Mouse (Mus musculus) G1E-ER4 (cell line): Measurements from ENCODE around the gene Jrkl. TPM values are rescaled to one million over a fixed set of nuclear protein-coding genes. Genes with fewer than 3 reads are reported as not detected.

Experiments
- GATA1 ChIP-seq: IDR thresholded peaks from one replicate; pipeline ENCODE4 v1.8.0; 2012; ENCODE audit warnings: low read length, inconsistent platforms
- polyA plus RNA-seq: library from polyadenylated mRNA; stranded (reverse); fragments of >175 nt; gene quantifications from 2 replicates; pipeline ENCODE4 v1.2.3, GENCODE M21; 2012

Jrkl gene
- 0.03 and 0.11 TPM in 2 replicates for polyA plus RNA-seq

GRCm38 (mm10) chr9:13245481-13245880 lies at the start of gene Jrkl:
Gene Jrkl, minus strand, starts transcription at chr9:13245829.
- no peak for TF ChIP-seq GATA1

GRCm38 (mm10) chr9:13287482-13287881 lies 41.9 kb upstream of the Jrkl start:
- no peak for TF ChIP-seq GATA1

DNA sequence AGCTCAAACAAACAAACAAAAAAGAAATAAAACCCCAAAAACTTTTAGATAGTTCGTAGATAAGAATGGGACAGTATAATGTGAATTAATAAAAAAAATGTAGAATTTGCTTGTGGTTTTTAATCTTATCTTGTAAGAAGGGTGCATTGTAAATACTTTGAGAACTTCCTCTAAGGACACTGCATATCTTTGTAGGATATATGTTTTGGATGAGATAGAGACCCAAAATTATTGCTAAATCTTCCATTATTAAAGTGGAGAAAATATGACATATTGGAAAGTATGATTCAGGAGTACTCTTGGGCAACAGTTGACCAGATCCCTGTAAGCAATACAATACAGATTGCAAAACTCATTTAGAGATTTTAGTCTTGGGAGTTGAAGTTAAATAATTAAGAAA lies 27.6 kb upstream of the Jrkl start:
- peak; percentile 40 for TF ChIP-seq GATA1

GRCm38 (mm10) chr9:13260980-13261379 lies 15.4 kb upstream of the Jrkl start:
- no peak for TF ChIP-seq GATA1

- no peak for TF ChIP-seq GATA1
Observed at GRCm38 (mm10) chr9:13258173-13258572, 12.5 kb upstream of the Jrkl start.

- no peak for TF ChIP-seq GATA1
Observed at GRCm38 (mm10) chr9:13256726-13257125, 11.1 kb upstream of the Jrkl start.

DNA sequence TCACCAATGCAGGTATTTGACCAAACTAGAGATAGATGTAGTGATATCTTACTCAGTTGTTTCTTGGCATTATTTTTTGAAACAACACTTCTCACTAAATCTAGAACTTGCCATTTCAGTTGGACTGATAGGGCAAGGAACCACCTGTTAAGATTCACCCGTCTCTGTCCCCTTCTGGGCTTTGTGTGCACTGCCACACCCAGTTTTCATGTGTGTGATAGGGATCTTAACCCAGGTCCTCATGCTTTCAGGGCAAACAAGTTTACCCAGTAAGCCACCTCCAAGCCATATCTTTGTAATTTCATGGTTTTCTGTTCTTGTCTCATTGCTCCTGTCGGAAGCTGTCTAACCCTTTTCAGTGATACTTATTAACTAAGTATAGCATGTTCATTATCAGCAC lies 5.6 kb upstream of the Jrkl start:
- no peak for TF ChIP-seq GATA1

- no peak for TF ChIP-seq GATA1
Observed at GRCm38 (mm10) chr9:13248104-13248503, 2.5 kb upstream of the Jrkl start.

- no peak for TF ChIP-seq GATA1
Observed at GRCm38 (mm10) chr9:13246815-13247638, 1.4 kb upstream of the Jrkl start, which contains the start of gene Ccdc82. Gene Ccdc82, plus strand, starts transcription at chr9:13246955.

DNA sequence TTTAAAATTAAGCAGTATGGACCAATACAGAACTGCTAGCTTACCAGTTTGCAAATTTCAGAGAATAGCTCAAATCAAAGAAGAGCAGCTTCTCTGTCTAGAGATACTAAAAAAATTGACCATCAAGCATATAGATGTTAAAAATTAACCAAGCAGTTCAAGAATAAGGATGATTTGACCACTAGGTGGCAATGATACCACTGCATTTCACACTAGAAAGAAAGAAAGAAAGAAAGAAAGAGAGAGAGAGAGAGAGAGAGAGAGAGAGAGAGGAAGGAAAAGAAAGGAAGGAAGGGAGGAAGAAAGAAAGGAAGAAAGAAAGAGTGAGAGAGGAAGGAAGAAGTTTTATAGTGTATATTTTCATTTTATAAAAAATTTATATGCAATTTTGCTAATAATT lies 3.3 kb downstream of the Jrkl start:
- no peak for TF ChIP-seq GATA1

DNA sequence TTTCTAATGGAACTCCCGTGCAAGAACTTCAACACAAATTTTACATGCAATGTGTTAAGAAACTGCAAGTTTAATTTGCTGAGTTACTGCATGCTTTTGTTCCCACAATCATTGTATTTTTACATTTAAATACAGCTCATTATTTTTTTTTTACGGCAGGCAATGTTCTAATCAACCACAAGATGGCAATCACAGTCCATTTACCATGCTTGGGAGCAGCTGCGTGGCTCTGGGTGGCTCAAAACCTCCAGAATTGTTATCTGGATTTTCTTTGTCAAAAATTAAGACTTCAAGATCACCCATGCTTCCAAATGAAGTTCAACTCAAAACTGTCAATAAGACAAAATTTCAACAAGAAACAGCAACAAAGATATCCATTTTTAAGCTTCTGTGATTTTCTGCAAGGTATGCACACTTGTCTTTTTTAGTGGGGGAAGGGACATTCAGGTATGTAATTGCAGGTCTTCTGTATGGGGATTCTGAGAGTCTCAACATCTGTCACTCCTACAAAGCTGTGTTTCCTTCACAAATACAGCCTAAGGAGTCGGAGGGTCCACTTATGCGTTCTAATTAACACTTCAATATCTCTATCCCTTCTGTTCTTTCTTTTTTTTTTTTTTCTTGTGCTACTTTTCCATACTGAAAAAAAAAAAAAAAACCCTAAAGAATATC lies 13.9 kb downstream of the Jrkl start:
- no peak for TF ChIP-seq GATA1

DNA sequence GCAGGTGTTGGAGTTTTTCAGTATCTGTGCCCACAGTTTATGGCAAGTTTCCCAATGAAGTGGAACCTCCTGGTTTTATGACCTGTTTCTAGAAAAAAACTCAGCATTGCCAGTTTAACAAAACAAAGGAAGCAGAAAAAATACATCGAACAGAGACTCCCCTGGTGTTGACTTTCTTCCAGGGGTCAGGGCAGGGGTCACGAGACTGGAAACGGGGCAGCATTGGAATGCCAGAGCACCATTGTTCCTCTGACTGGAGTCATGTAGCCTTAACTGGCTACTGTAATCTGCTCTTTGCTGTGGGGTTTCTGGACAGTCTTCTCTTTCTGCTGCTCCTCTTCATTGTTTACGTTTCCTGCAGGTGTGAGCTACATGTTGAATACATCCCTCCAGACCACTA lies 15.1 kb downstream of the Jrkl start:
- no peak for TF ChIP-seq GATA1

DNA sequence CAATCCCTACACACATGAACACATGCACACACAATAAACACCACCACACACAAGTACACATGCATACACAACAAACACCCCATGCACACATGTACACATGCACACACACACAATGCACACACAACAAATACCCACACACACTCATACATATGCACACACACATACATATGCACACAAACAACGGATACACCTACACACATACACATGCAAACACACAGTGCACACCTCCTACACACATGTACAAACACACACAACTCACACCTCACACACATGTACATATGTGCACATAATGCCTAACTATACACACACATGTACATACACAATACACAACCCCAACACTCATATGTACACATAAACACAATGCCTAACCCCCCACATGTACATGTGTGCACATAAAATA lies 19.8 kb downstream of the Jrkl start:
- no peak for TF ChIP-seq GATA1

DNA sequence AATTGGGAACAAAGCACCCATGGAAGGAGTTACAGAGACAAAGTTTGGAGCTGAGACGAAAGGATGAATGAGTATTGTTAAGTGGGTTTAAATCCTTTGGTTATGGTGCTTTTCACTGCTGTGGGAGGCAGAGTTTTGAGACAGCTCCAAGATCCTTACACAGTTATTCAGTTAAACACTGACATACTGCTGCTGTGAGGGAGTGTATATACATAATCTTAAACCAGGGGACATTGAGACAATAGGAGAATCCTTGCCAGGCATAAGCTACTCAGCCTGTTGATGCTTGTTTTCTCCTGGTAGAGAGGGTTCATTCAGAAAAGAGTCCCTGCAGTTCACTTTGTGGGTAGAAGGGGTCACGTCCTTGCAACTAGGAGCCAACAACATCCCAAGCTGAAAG lies 39.3 kb downstream of the Jrkl start:
- TF ChIP-seq GATA1: no peak

DNA sequence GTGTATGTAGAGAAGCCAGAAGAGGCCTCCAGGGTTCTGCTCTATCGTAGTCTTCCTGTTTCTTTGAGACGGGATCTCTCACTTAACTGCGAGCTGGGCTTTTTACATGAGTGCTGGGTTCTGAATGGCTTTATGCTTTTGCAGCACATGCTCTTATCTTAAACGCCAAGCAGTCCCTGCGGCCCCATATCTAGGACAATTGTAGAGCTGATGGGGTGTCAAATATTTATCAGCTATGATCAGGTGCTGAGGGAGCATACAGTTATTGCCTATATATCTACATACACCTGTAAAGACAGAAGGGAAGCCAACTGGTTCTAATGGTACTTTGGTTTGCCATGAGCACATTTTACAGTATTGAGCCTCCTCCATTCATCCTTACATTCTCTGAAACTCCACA lies 41.9 kb downstream of the Jrkl start:
- TF ChIP-seq GATA1: no peak

- no peak for TF ChIP-seq GATA1
Observed at GRCm38 (mm10) chr9:13203109-13203508, 42.5 kb downstream of the Jrkl start.

GRCm38 (mm10) chr9:13200079-13200478 lies 45.5 kb downstream of the Jrkl start:
- no peak for TF ChIP-seq GATA1
